Comparison of ENCODE assay signal across 8 mouse cellular contexts in genomic region chr4:40268204-40268813, GRCm38 (mm10). TPM values are rescaled to one million over a fixed set of nuclear protein-coding genes. Genes with fewer than 3 reads are reported as not detected.
DNase-seq lines count a peak whose midpoint lies in the region; ATAC-seq and TF ChIP-seq lines count a peak whose summit lies in the region.

No protein-coding gene starts in this region.

- TF ChIP-seq POLR2A in testis, adult 2 months (IDR thresholded peaks at IDR 0.05; ENCODE audit: control insufficient read depth, low read depth, low read length): peak; percentile 84

- ATAC-seq in forebrain, embryonic 11.5 days (replicated peaks; ENCODE audit: low FRiP score): peak; percentile 84
- ATAC-seq in heart, postnatal 0 days (ENCODE audit: insufficient read depth, low read depth): peak; percentile 77
- ATAC-seq in liver, embryonic 16.5 days (ENCODE audit: low read depth): peak; percentile 68
- peak; percentile 81 for ATAC-seq in neural tube, embryonic 13.5 days (ENCODE audit: low read depth)

- under 1% methylated on average over 48 of the region's 50 CpGs for WGBS in forebrain, embryonic 11.5 days
- WGBS in heart, postnatal 0 days: under 1% methylated on average over 48 of the region's 50 CpGs
- WGBS in liver, embryonic 16.5 days (ENCODE audit: insufficient replicate concordance): under 1% methylated on average over 50 of the region's 50 CpGs
- WGBS in neural tube, embryonic 13.5 days: under 1% methylated on average over 49 of the region's 50 CpGs

- TF ChIP-seq EP300 in heart, postnatal 0 days (IDR thresholded peaks at IDR 0.05; ENCODE audit: low read depth): no peak

- peak overlapping the region; percentile 81 for H3K4me2 ChIP-seq in forebrain, embryonic 11.5 days (ENCODE audit: low read depth, low read length, severe bottlenecking)
- peak overlapping the region; percentile 89 for H3K4me2 ChIP-seq in heart, postnatal 0 days (ENCODE audit: low read depth, low read length)
- peak overlapping the region; percentile 91 for H3K4me2 ChIP-seq in liver, embryonic 16.5 days (ENCODE audit: low read depth, low read length)
- peak overlapping the region; percentile 96 for H3K4me2 ChIP-seq in neural tube, embryonic 13.5 days

- peaks cover 8% of the 10 kb centered on the region; the same call in 1 of the 2 replicates for H3K4me1 ChIP-seq in forebrain, embryonic 11.5 days (replicated peaks; ENCODE audit: control insufficient read depth, insufficient read depth, low read length)
- H3K4me1 ChIP-seq in heart, postnatal 0 days (ENCODE audit: control insufficient read depth, insufficient read depth): peaks cover 9% of the 10 kb centered on the region
- H3K4me1 ChIP-seq in liver, embryonic 16.5 days (ENCODE audit: control insufficient read depth, low read depth, low read length): peaks cover 27% of the 10 kb centered on the region
- H3K4me1 ChIP-seq in neural tube, embryonic 13.5 days (replicated peaks): peaks cover 38% of the 10 kb centered on the region
- H3K4me1 ChIP-seq in testis, adult 2 months (ENCODE audit: control insufficient read depth, insufficient read depth, low read length): peaks cover 11% of the 10 kb centered on the region

- H3K27me3 ChIP-seq in forebrain, embryonic 11.5 days (ENCODE audit: control insufficient read depth, insufficient read depth, low read length): no peaks in the 10 kb centered on the region
- H3K27me3 ChIP-seq in heart, postnatal 0 days (ENCODE audit: control insufficient read depth, insufficient read depth, low read length): no peaks in the 10 kb centered on the region
- H3K27me3 ChIP-seq in liver, embryonic 16.5 days (ENCODE audit: control insufficient read depth, insufficient read depth, low read depth, low read length): no peaks in the 10 kb centered on the region
- H3K27me3 ChIP-seq in neural tube, embryonic 13.5 days: no peaks in the 10 kb centered on the region
- H3K27me3 ChIP-seq in testis, adult 2 months (ENCODE audit: control insufficient read depth, insufficient read depth, low read length): no peaks in the 10 kb centered on the region

- no peaks in the 10 kb centered on the region; the same call in 1 of the 2 replicates for H3K36me3 ChIP-seq in forebrain, embryonic 11.5 days (ENCODE audit: control insufficient read depth, insufficient read depth, low read length)
- peaks cover 25% of the 10 kb centered on the region; the same call in 1 of the 2 replicates for H3K36me3 ChIP-seq in heart, postnatal 0 days (replicated peaks; ENCODE audit: control insufficient read depth, insufficient read depth, low read length)
- no peaks in the 10 kb centered on the region; the same call in 1 of the 2 replicates for H3K36me3 ChIP-seq in liver, embryonic 16.5 days (ENCODE audit: control insufficient read depth, insufficient read depth)
- peaks cover 34% of the 10 kb centered on the region; the same call in 1 of the 2 replicates for H3K36me3 ChIP-seq in neural tube, embryonic 13.5 days
- H3K36me3 ChIP-seq in testis, adult 2 months (ENCODE audit: control insufficient read depth, insufficient read depth, low read length): no peaks in the 10 kb centered on the region; the same call in 1 of the 2 replicates

- DNase-seq in CD8-positive naive resting alpha-beta T cell, adult 2 months (ENCODE audit: low read depth in 2 of 2, low spot score in 2 of 2): peak; percentile 82 to 89
- peak; percentile 77 for DNase-seq in c-Kit-positive CD71-negative TER-119-negative erythroid progenitor cells, embryonic 14.5 days (ENCODE audit: low read depth)
- DNase-seq in forebrain, embryonic 11.5 days (ENCODE audit: low spot score): peak; percentile 98
- peak; percentile 90 for DNase-seq in heart, postnatal 0 days (ENCODE audit: low spot score)
- peak; percentile 95 to 96 for DNase-seq in kidney, postnatal 4 days

- peak overlapping the region; percentile 62 for H3K9ac ChIP-seq in forebrain, embryonic 11.5 days (ENCODE audit: low read length)
- peak overlapping the region; percentile 62 for H3K9ac ChIP-seq in heart, postnatal 0 days (replicated peaks; ENCODE audit: low read depth, low read length)
- peak overlapping the region; percentile 90 for H3K9ac ChIP-seq in liver, embryonic 16.5 days (ENCODE audit: low read depth, low read length)
- peak overlapping the region; percentile 86 for H3K9ac ChIP-seq in neural tube, embryonic 13.5 days

- no peaks in the 10 kb centered on the region for H3K9me3 ChIP-seq in forebrain, embryonic 11.5 days (ENCODE audit: control insufficient read depth, low read length)
- H3K9me3 ChIP-seq in heart, postnatal 0 days (replicated peaks; ENCODE audit: control insufficient read depth, low read length): no peaks in the 10 kb centered on the region
- no peaks in the 10 kb centered on the region for H3K9me3 ChIP-seq in liver, embryonic 16.5 days (replicated peaks; ENCODE audit: control insufficient read depth, low read length)
- no peaks in the 10 kb centered on the region for H3K9me3 ChIP-seq in neural tube, embryonic 13.5 days

- H3K27ac ChIP-seq in forebrain, embryonic 11.5 days (ENCODE audit: low read depth, low read length): peak overlapping the region; percentile 92
- H3K27ac ChIP-seq in heart, postnatal 0 days (ENCODE audit: low read depth): peak overlapping the region; percentile 94
- peak overlapping the region; percentile 96 for H3K27ac ChIP-seq in liver, embryonic 16.5 days (ENCODE audit: low read length)
- H3K27ac ChIP-seq in neural tube, embryonic 13.5 days (replicated peaks): peak overlapping the region; percentile 97
- peak overlapping the region; percentile 98 for H3K27ac ChIP-seq in testis, adult 2 months (ENCODE audit: control insufficient read depth, insufficient read depth, low read depth, low read length)

- peak; percentile 24; the same call in 1 of the 2 replicates for TF ChIP-seq CTCF in heart, postnatal 0 days (IDR thresholded peaks at IDR 0.05; ENCODE audit: low read depth)
- TF ChIP-seq CTCF in testis, adult 2 months (IDR thresholded peaks at IDR 0.05; ENCODE audit: control insufficient read depth, insufficient read depth, insufficient replicate concordance, low read depth, low read length): no peak

- peak overlapping the region; percentile 79 for H3K4me3 ChIP-seq in forebrain, embryonic 11.5 days (ENCODE audit: low read depth, low read length)
- peak overlapping the region; percentile 65 for H3K4me3 ChIP-seq in heart, postnatal 0 days (ENCODE audit: low read depth, low read length)
- peak overlapping the region; percentile 86 for H3K4me3 ChIP-seq in liver, embryonic 16.5 days (ENCODE audit: low read depth, low read length)
- H3K4me3 ChIP-seq in neural tube, embryonic 13.5 days: peak overlapping the region; percentile 74
- H3K4me3 ChIP-seq in testis, adult 2 months (ENCODE audit: control insufficient read depth, low read depth, low read length): peak overlapping the region; percentile 96

RNA-seq across cellular contexts. Expression of gene Smim27, which starts 1.1 kb away (rescaled TPM):
- 28.8 and 30.1 TPM in 2 replicates for polyA plus RNA-seq in forebrain, embryonic 11.5 days (2014; fragmentation: Nextera tagmentation; extraction: Ambion mirVana)
- total RNA-seq in heart, postnatal 0 days (2014; rRNA removed; ENCODE audit: low replicate concordance): 0.65 and 4.9 TPM in 2 replicates
- polyA plus RNA-seq in heart, postnatal 0 days (2015; fragmentation: Nextera tagmentation; extraction: Ambion mirVana): 48.4 and 49.4 TPM in 2 replicates
- polyA plus RNA-seq in liver, embryonic 16.5 days (2015; fragmentation: Nextera tagmentation; extraction: Ambion mirVana): 13.7 and 17.4 TPM in 2 replicates
- polyA plus RNA-seq in neural tube, embryonic 13.5 days (2015; fragmentation: Nextera tagmentation; extraction: Ambion mirVana): 21.0 and 23.8 TPM in 2 replicates
- 3.0 and 3.8 TPM in 2 replicates for polyA plus RNA-seq in testis, adult 2 months (2012; rRNA removed)

RNA-seq across cellular contexts. Expression of gene Topors, which starts 1.3 kb away (rescaled TPM):
- 51.3 and 54.2 TPM in 2 replicates for polyA plus RNA-seq in forebrain, embryonic 11.5 days (2014; fragmentation: Nextera tagmentation; extraction: Ambion mirVana)
- 23.6 and 30.3 TPM in 2 replicates for total RNA-seq in heart, postnatal 0 days (2014; rRNA removed; ENCODE audit: low replicate concordance)
- polyA plus RNA-seq in heart, postnatal 0 days (2015; fragmentation: Nextera tagmentation; extraction: Ambion mirVana): 15.1 and 15.5 TPM in 2 replicates
- polyA plus RNA-seq in liver, embryonic 16.5 days (2015; fragmentation: Nextera tagmentation; extraction: Ambion mirVana): 11.2 and 12.0 TPM in 2 replicates
- polyA plus RNA-seq in neural tube, embryonic 13.5 days (2015; fragmentation: Nextera tagmentation; extraction: Ambion mirVana): 33.3 and 38.4 TPM in 2 replicates
- 10.9 and 13.9 TPM in 2 replicates for polyA plus RNA-seq in testis, adult 2 months (2012; rRNA removed)

RNA-seq across cellular contexts. Expression of gene Ndufb6, which starts 10.9 kb away (rescaled TPM):
- 279 and 281 TPM in 2 replicates for polyA plus RNA-seq in forebrain, embryonic 11.5 days (2014; fragmentation: Nextera tagmentation; extraction: Ambion mirVana)
- 452 and 553 TPM in 2 replicates for total RNA-seq in heart, postnatal 0 days (2014; rRNA removed; ENCODE audit: low replicate concordance)
- 1,016 and 1,052 TPM in 2 replicates for polyA plus RNA-seq in heart, postnatal 0 days (2015; fragmentation: Nextera tagmentation; extraction: Ambion mirVana)
- polyA plus RNA-seq in liver, embryonic 16.5 days (2015; fragmentation: Nextera tagmentation; extraction: Ambion mirVana): 142 and 153 TPM in 2 replicates
- 359 and 361 TPM in 2 replicates for polyA plus RNA-seq in neural tube, embryonic 13.5 days (2015; fragmentation: Nextera tagmentation; extraction: Ambion mirVana)
- polyA plus RNA-seq in testis, adult 2 months (2012; rRNA removed): 56.3 and 58.2 TPM in 2 replicates

RNA-seq across cellular contexts. Expression of gene Ddx58, which starts 28.7 kb away (rescaled TPM):
- 3.0 and 3.4 TPM in 2 replicates for polyA plus RNA-seq in forebrain, embryonic 11.5 days (2014; fragmentation: Nextera tagmentation; extraction: Ambion mirVana)
- total RNA-seq in heart, postnatal 0 days (2014; rRNA removed; ENCODE audit: low replicate concordance): 16.0 and 17.5 TPM in 2 replicates
- polyA plus RNA-seq in heart, postnatal 0 days (2015; fragmentation: Nextera tagmentation; extraction: Ambion mirVana): 6.7 and 7.5 TPM in 2 replicates
- 5.7 and 6.0 TPM in 2 replicates for polyA plus RNA-seq in liver, embryonic 16.5 days (2015; fragmentation: Nextera tagmentation; extraction: Ambion mirVana)
- polyA plus RNA-seq in neural tube, embryonic 13.5 days (2015; fragmentation: Nextera tagmentation; extraction: Ambion mirVana): 3.8 and 5.0 TPM in 2 replicates
- 2.3 and 2.8 TPM in 2 replicates for polyA plus RNA-seq in testis, adult 2 months (2012; rRNA removed)

Comparison
In these comparisons a context has a peak if more than half of its experiments do, and no peak if none do; other contexts are left out.
1. Peak in every context shown above with its lines: DNase-seq, ATAC-seq, H3K4me3 ChIP-seq and H3K27ac ChIP-seq.